Mouse (Mus musculus): ENCODE data around the gene Fam184a. TPM values are rescaled to one million over a fixed set of nuclear protein-coding genes. Genes with fewer than 3 reads are reported as not detected.
"Not testable (repeated sequence)": the region's sequence is repeated elsewhere in the genome, so short reads cannot be mapped to it uniquely, and the experiment has no call there.

Gene Fam184a
- polyA plus RNA-seq, 1 experiment from 2014 or later, result 0.46 TPM

DNA sequence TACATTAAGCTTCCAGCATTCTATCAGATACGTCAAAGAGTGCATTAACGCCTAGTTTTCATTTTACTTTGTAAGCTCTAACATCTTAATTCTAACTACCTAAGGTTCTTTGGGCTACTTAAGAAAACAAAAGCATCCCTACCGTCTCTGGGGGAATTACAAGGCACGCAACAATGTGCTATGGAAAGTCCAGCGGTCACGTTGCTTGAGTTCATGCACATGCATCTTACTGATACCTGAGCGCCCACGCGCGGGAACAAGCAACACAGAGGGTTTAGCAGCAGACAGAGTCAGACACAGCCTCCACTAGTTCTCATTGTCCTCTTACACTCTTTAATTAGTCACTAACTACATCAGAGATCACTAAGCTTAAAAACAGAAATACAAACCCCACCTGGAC, 116.8 kb downstream of the Fam184a start:
- no peak overlapping the region for H3K27ac ChIP-seq
- WGBS (ENCODE audit: insufficient replicate concordance), result 78% methylated on average over 10 of the region's 10 CpGs
- H3K4me2 ChIP-seq, result no peak overlapping the region
- no peak overlapping the region for H3K4me3 ChIP-seq (replicated peaks)
- no peak for DNase-seq
- H3K9ac ChIP-seq, result no peak overlapping the region
- H3K9me3 ChIP-seq (replicated peaks), result no peaks in the 10 kb centered on the region
- peaks cover 6% of the 10 kb centered on the region for H3K4me1 ChIP-seq (replicated peaks)
- ATAC-seq (ENCODE audit: low read depth), result no peak
- H3K27me3 ChIP-seq, result no peaks in the 10 kb centered on the region
- no peaks in the 10 kb centered on the region for H3K36me3 ChIP-seq

- H3K9ac ChIP-seq, result peak within 1 kb of the TSS; percentile 84
- ATAC-seq (ENCODE audit: low read depth); H3K9me3 ChIP-seq (replicated peaks); DNase-seq; H3K27me3 ChIP-seq; H3K36me3 ChIP-seq: not testable (repeated sequence)
- peak within 1 kb of the TSS; percentile 74 for H3K4me2 ChIP-seq
- peak within 1 kb of the TSS; percentile 92 for H3K4me3 ChIP-seq (replicated peaks)
- peaks cover 20% of the 10 kb centered on the region for H3K4me1 ChIP-seq (replicated peaks)
- H3K27ac ChIP-seq, result peak within 1 kb of the TSS; percentile 91
- 49% methylated on average over 10 of the region's 10 CpGs for WGBS (ENCODE audit: insufficient replicate concordance)
Measured at GRCm38 (mm10) chr10:53630339-53630738, 120.6 kb downstream of the Fam184a start, which contains the start of gene Mcm9. Mcm9 (minus strand) TSS chr10:53630439.

- Histone ChIP-seq H3K4me3 (replicated peaks) (peak overlapping the region; percentile 92), H3K27ac (peak overlapping the region; percentile 91), H3K27me3 (no peaks in the 10 kb centered on the region), H3K36me3 (peaks cover 10% of the 10 kb centered on the region), H3K9me3 (replicated peaks) (no peaks in the 10 kb centered on the region), H3K9ac (peak overlapping the region; percentile 84), H3K4me1 (replicated peaks) (peaks cover 20% of the 10 kb centered on the region), H3K4me2 (peak overlapping the region; percentile 74)
- DNase-seq (peak; percentile 96), ATAC-seq (ENCODE audit: low read depth) (peak; percentile 95)
- under 1% methylated on average over 35 of the region's 35 CpGs for WGBS (ENCODE audit: insufficient replicate concordance)
Measured at GRCm38 (mm10) chr10:53629918-53630250, 121.0 kb downstream of the Fam184a start.

GRCm38 (mm10) chr10:53629247-53629917, 121.5 kb downstream of the Fam184a start:
- DNase-seq (peak; percentile 88), ATAC-seq (ENCODE audit: low read depth) (peak; percentile 72)
- under 1% methylated on average over 67 of the region's 67 CpGs for WGBS (ENCODE audit: insufficient replicate concordance)

GRCm38 (mm10) chr10:53615850-53616616, 134.9 kb downstream of the Fam184a start:
- H3K4me2 ChIP-seq, result no peak overlapping the region
- 71% methylated on average over 8 of the region's 8 CpGs for WGBS (ENCODE audit: insufficient replicate concordance)
- no peaks in the 10 kb centered on the region for H3K4me1 ChIP-seq (replicated peaks)
- DNase-seq (no peak), ATAC-seq (ENCODE audit: low read depth) (no peak)
- H3K27ac ChIP-seq, result no peak overlapping the region
- no peak overlapping the region for H3K4me3 ChIP-seq (replicated peaks)
- no peak overlapping the region for H3K9ac ChIP-seq
- peaks cover 58% of the 10 kb centered on the region for H3K36me3 ChIP-seq
- no peaks in the 10 kb centered on the region for H3K27me3 ChIP-seq
- no peaks in the 10 kb centered on the region for H3K9me3 ChIP-seq (replicated peaks)

More at GRCm38 (mm10) chr10:53629247-53629917, 121.5 kb downstream of the Fam184a start:
- Histone ChIP-seq H3K4me2 (peak overlapping the region; percentile 74), H3K9ac (peak overlapping the region; percentile 84), H3K27ac (peak overlapping the region; percentile 91), H3K4me3 (replicated peaks) (peak overlapping the region; percentile 92), H3K9me3 (replicated peaks) (no peaks in the 10 kb centered on the region), H3K36me3 (peaks cover 15% of the 10 kb centered on the region), H3K27me3 (no peaks in the 10 kb centered on the region), H3K4me1 (replicated peaks) (peaks cover 20% of the 10 kb centered on the region)

GRCm38 (mm10) chr10:53613955-53614354, 137.0 kb downstream of the Fam184a start:
- Histone ChIP-seq H3K36me3 (peaks cover 57% of the 10 kb centered on the region), H3K9me3 (replicated peaks) (no peaks in the 10 kb centered on the region), H3K27me3 (no peaks in the 10 kb centered on the region), H3K4me2 (no peak overlapping the region), H3K9ac (no peak overlapping the region), H3K27ac (no peak overlapping the region), H3K4me3 (replicated peaks) (no peak overlapping the region), H3K4me1 (replicated peaks) (no peaks in the 10 kb centered on the region)
- no peak for DNase-seq
- WGBS (ENCODE audit: insufficient replicate concordance), result 47% methylated on average over 1 of the region's 1 CpGs
- ATAC-seq (ENCODE audit: low read depth), result no peak

DNA sequence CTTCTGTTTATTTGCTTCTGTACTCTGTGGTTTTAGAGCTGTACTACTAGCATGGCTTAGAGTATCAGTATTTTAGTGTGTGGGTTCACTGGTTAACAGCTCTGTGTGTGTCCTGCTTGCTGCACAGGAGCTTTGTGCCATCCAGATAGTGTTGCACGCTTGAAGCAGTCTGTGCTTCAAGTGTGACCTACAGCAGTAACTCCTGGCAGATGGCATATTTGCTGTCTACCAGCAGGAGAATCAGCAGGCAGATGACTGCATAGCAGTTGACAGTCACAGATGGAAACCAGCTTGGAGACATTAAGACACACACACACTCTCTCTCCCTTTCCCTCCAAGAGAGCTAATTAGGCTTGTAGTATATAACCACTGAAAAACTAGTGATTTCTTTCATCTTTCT, 138.8 kb downstream of the Fam184a start:
- no peak for ATAC-seq (ENCODE audit: low read depth)
- Histone ChIP-seq H3K9me3 (replicated peaks) (no peaks in the 10 kb centered on the region), H3K9ac (no peak overlapping the region), H3K4me2 (no peak overlapping the region), H3K27me3 (no peaks in the 10 kb centered on the region), H3K27ac (no peak overlapping the region), H3K36me3 (peaks cover 68% of the 10 kb centered on the region), H3K4me3 (replicated peaks) (no peak overlapping the region), H3K4me1 (replicated peaks) (no peaks in the 10 kb centered on the region)
- WGBS (ENCODE audit: insufficient replicate concordance), result 90% methylated on average over 1 of the region's 1 CpGs
- no peak for DNase-seq

DNA sequence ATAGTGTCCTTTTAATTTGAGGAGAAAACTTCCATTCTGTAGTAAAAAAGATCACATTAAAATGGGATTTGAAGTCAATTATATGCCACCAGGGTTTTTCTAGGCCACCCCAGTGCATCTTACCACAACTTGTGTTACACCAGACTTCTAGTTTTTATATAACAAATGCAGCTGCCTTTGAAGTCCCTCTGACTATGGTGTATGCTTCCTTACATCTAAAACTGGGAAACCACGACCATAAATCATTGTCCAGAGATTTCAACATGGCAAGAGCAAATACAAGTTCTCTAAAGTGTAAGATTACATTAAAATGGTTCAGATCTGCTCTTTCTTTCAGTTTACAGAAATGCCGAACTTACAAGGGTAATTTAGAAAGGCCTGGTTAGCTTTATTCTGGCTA, 142.6 kb downstream of the Fam184a start:
- Histone ChIP-seq H3K27ac (no peak overlapping the region), H3K9me3 (replicated peaks) (no peaks in the 10 kb centered on the region), H3K36me3 (peaks cover 71% of the 10 kb centered on the region), H3K4me3 (replicated peaks) (no peak overlapping the region), H3K4me2 (no peak overlapping the region), H3K9ac (no peak overlapping the region), H3K27me3 (no peaks in the 10 kb centered on the region), H3K4me1 (replicated peaks) (no peaks in the 10 kb centered on the region)
- DNase-seq, result no peak
- no peak for ATAC-seq (ENCODE audit: low read depth)
- 68% methylated on average over 2 of the region's 2 CpGs for WGBS (ENCODE audit: insufficient replicate concordance)

GRCm38 (mm10) chr10:53605328-53605727, 145.6 kb downstream of the Fam184a start:
- 68% methylated on average over 2 of the region's 2 CpGs for whole genome bisulfite sequencing (ENCODE audit: insufficient replicate concordance)
- no peak overlapping the region for H3K27ac ChIP-seq
- no peaks in the 10 kb centered on the region for H3K9me3 ChIP-seq (replicated peaks)
- DNase-seq (no peak), ATAC-seq (ENCODE audit: low read depth) (no peak)
- no peak overlapping the region for H3K9ac ChIP-seq
- H3K4me2 ChIP-seq, result no peak overlapping the region
- no peak overlapping the region for H3K4me3 ChIP-seq (replicated peaks)
- H3K27me3 ChIP-seq, result no peaks in the 10 kb centered on the region
- 0 out of 2 replicates have a peak, but pooled peaks cover 1% of the 10 kb centered on the region for H3K4me1 ChIP-seq (replicated peaks)
- H3K36me3 ChIP-seq, result peaks cover 71% of the 10 kb centered on the region

- peak overlapping the region; percentile 54 for H3K27ac ChIP-seq
- ATAC-seq (ENCODE audit: low read depth) (no peak), DNase-seq (peak; percentile 46)
- peaks cover 33% of the 10 kb centered on the region for H3K4me1 ChIP-seq (replicated peaks)
- peak overlapping the region; percentile 65 for H3K4me2 ChIP-seq
- peaks cover 24% of the 10 kb centered on the region for H3K36me3 ChIP-seq
- 28% methylated on average over 5 of the region's 5 CpGs for whole genome bisulfite sequencing (ENCODE audit: insufficient replicate concordance)
- H3K9ac ChIP-seq, result peak overlapping the region; percentile 64
- no peaks in the 10 kb centered on the region for H3K27me3 ChIP-seq
- peak overlapping the region; percentile 53 for H3K4me3 ChIP-seq (replicated peaks)
- no peaks in the 10 kb centered on the region for H3K9me3 ChIP-seq (replicated peaks)
Measured at GRCm38 (mm10) chr10:53598821-53599220, 152.1 kb downstream of the Fam184a start.

- peak; percentile 42 for DNase-seq
- peak overlapping the region; percentile 96 for H3K4me3 ChIP-seq (replicated peaks)
- WGBS (ENCODE audit: insufficient replicate concordance), result under 1% methylated on average over 98 of the region's 99 CpGs
- H3K27me3 ChIP-seq, result no peaks in the 10 kb centered on the region
- peak overlapping the region; percentile 98 for H3K9ac ChIP-seq
- H3K4me1 ChIP-seq (replicated peaks), result peaks cover 33% of the 10 kb centered on the region
- H3K27ac ChIP-seq, result peak overlapping the region; percentile 98
- peak; percentile 30 for ATAC-seq (ENCODE audit: low read depth)
- H3K36me3 ChIP-seq, result peaks cover 11% of the 10 kb centered on the region
- peak overlapping the region; percentile 89 for H3K4me2 ChIP-seq
- H3K9me3 ChIP-seq (replicated peaks), result no peaks in the 10 kb centered on the region
Measured at GRCm38 (mm10) chr10:53597121-53597881, 153.6 kb downstream of the Fam184a start.

Data from liver, embryonic 13.5 days (tissue).